Mouse (Mus musculus): ENCODE measurements around the gene Sema4c.

Gene Sema4c

DNA sequence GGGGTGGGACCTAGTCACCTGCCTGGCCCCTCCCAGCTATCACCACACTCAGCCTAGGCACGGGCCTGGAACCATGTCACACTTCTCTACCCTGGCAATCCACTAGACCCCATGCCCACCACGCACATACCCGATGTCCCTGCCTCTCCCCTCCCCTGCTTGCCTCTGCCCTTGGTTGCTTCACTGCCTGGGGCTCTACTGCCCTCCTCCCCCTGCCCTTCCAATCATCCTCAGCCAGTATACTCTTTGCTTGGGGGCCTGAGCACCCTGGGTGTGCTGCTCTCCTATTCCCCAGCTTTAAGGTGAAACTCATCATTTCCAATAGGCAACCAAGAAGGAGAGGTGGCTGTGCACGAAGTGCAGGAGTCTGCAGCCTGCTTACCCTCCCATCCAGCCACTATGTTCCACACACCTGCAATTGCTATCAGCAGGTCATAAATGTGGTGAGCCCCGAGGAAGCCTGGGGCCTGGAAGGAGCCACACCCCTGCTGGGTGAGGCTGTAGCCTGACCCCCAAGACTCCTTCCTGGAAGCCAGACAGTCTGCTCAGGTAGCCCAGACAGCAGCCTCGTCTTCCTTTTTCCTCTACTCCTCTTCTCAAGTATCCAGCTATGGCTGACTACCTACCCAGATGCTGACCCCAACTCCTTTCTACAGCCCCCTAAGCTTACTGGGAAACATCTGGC, 19.0 kb upstream of the Sema4c start:
- no peak for DNase-seq (ENCODE audit: low spot score)

DNA sequence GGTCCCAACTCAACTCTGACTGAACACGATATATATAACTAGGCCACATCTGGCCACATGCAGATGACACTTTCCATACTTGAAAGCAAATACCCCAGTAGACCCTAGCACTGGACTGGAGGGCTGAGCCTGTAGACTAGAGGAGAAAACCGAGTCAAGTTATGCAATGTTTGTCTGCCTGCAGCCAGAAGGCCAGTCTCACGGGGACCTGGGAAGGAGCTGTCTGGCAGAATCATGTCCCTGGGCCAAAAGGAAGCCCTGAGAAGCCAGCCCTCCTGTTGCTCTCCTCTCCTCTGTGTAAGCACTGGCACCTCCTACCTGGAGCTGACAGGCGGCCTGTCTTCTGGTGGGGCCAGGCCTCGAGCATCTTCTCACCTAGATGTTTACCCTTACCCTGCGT, 17.2 kb upstream of the Sema4c start:
- DNase-seq (ENCODE audit: low spot score): no peak

DNA sequence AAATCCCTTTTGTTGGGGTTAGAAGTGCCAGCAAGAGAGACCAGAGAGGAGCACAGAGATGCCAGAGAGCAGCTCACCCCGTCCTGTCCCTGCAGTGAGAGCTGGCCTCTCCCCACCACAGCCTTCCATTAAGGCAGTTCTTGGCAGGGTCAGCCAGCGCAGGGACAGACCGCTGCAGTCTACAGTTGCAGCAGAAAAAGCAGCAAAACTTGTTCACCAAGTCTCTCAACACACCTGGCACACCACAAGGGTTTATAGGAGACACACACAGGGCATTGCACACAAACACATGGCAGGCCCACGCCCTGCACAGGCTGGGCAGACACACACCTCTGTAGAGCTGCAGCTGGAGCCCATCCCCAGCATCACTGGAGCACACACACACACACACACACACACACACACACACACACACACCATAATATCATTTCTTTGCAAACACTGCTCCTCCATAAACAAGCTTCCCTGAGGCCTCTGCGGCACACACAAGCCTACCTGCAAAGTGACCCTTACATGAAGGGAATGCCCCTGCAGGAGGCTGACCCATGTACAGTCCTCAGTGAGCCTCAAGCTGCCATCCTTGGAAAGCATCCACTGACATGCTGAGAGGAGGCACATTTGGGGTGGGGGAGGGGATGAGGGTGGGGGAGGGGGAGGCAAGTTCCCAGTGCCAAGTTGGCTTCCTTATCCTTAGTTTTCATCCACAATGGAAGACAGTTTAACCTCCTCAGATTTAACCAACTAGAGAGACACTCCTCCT, 16.2 kb upstream of the Sema4c start:
- DNase-seq (ENCODE audit: low spot score): no peak

DNA sequence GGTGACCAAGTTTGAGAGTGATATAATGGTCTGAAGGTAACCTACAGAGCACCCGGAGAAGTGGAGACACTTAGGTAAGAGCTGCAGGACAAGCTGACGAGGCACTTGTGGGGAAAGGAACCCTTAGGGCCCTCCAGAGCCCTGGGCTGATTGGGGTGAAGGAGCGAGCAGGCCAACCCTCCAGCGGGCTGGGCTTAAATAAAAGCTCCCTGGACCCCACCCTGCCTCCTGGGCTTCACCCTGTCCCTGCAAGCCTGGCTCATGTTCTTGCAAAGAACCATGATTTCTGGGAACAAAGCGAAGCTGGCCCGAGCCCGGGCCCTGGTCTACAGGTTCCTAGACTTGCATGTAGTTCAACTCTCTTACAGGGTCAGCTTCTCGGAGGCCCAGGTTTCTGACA, 15.4 kb upstream of the Sema4c start:
- no peak for DNase-seq (ENCODE audit: low spot score)

DNA sequence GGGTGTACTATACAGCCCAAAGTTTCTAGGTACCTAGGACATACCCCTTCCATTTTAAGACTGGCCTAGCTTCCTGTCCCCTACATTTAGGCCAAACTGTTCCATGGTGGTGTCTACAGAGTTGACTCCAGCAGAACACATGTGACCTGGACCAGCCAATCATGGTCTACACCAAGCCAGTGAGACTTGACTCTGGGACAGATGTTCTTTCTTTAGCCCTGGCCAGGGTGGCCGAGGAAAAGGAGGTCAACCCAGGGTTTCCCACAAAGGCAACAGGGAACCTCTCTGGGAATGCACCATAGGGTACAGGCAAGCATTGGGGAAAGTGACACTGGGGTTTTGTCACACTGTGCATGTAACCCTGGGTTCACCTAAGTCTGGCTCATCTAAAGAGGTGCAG, 14.6 kb upstream of the Sema4c start:
- DNase-seq (ENCODE audit: low spot score): no peak

DNA sequence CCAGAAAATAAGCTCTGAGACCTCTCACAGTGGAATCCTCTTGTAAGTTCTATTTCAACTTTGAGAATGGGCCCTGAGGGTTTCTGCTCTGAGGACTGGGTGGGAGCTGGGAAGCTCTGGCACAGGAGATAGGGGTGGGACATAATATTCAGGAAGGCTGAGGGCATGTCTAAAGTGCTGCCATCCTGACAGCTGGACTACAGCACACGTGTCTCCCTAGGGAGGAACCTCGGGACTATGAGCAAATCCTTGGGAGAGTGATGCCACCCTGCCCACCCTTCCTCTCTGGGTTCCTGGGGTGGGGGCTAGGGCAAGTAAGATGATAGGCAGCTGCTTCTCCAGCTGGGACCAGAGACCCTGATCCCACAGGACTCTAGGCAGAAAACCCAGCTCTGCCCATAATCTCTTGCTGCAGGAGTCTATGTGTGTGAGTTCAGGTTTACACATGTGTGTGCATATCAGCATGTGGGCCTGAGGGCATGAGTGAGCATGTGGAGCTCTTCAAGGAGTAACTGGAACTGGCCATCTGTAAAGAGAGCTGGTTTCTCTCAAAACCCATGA, 14.1 kb upstream of the Sema4c start:
- DNase-seq (ENCODE audit: low spot score): no peak

DNA sequence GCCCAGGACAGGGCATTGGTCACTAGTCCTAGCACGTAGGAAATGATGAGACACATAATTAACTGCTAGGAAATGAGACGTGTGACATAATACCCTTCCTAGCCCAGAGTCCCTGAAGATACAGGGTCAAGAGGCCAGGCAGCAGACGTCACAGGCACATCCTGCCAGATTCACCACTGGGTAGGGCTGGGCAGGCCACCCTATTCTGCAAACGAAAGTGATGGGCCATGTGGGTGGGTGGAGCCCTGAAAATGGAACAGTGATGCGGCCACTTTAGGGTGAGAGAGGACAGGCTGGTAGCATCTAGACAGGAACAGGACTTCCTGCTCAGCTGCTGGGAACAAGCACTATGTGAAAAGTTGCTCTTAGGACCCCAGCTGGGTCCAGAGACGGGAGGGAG, 13.5 kb upstream of the Sema4c start:
- DNase-seq (ENCODE audit: low spot score): no peak

DNA sequence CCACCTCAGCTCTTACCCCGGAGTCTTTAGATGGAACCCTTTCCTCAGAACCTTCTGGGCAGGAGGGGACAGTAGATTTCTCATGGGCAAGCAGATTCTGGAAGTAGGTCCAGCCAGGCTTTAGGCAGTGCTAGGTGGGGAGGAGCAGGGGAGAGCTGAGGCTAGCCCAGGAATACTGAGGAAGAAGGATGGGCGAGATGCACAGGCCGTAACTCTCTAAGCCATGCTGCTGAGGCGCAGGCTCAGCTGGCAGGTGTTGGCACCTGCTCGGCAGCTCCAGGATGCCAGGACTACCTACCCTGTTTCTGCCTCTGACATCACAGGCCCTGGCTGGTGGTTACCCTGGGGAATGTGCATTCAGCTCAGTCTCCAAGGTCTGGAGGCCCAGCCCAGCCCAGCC, 12.2 kb upstream of the Sema4c start:
- DNase-seq (ENCODE audit: low spot score): no peak

DNA sequence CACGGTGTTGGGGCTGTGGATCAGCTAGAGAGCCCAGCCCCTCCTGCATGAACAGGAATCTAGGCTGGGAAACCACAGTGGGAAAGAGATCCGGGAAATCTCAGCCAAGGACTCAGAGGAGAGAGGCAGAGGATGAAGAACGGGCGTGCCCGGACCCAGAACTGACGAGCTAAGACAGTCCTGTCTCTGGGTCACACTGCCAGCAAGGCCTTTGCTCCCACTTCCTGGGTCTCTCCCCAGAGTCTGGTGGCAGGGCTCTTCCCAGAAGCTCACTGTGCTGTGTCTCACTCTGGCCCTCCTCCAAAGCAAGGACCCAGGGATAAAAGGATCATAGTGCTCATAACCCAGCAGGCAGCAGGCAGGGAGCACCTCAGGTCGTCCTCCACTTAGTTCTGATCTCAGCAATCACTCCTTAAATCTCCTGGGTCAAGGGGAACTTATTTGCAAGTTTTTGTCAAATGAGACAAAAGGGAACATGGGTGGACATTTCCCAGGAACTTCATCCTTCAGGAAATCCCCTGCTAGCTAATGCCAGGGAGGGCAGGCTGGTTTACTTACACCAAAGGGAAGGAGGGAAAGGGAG, 11.6 kb upstream of the Sema4c start:
- no peak for DNase-seq (ENCODE audit: low spot score)

DNA sequence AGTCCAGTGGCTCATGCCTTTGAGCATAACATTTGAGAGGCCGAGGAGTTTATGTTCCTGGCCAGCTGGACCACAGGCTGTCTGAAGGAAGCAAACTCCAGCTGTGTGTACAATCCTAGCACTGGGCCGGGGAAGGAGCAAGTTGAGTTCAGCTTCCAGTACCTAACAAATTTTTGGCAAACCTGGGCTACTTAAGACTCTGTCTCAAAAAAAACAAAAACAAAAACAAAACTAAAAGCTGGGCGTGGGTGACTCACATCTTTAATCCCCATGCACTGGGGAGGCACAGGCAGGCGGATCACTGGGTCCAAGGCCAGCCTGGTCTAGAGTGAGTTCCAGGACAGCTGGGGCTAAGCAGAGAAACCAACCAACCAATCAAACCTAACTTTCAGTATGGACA, 10.6 kb upstream of the Sema4c start:
- DNase-seq (ENCODE audit: low spot score): no peak

DNA sequence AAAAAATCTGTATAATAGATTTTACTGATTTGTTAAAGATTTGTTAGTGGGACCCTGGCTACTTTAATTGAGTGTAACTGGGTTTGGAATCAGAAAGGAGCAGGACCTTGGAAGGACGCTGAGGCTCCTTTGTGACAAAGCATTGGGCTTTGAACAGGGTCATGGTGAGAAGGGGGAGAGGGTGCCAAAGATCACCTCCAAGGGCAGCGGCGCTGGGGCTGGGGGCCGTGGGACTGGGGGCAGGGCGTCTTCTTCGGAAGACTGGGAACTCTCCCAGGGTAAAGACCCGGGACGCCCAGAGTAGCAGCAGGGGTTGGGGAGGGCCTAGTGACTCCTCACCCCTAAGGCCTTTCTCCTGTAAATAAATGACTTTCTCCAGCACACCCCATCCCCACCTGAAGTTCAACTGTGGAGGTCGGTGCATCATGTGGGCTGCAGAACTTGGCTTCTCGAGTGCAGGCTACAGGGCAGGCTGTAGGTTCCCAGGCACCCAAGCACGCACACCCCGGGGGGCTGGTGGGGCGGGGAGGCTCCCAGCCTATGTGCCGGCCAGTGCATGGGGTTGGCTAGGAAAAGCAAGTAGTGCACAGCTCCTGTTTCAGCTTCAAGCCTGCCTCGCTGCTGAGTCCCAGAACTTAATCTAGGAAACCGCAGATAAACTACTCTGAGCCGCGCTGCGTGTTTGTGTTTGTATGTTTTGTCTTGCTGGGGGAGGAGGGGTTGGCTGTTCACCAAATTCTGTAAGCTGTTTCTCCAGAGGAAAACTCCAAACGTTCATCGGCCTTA, 9.9 kb upstream of the Sema4c start:
- DNase-seq (ENCODE audit: low spot score): no peak

DNA sequence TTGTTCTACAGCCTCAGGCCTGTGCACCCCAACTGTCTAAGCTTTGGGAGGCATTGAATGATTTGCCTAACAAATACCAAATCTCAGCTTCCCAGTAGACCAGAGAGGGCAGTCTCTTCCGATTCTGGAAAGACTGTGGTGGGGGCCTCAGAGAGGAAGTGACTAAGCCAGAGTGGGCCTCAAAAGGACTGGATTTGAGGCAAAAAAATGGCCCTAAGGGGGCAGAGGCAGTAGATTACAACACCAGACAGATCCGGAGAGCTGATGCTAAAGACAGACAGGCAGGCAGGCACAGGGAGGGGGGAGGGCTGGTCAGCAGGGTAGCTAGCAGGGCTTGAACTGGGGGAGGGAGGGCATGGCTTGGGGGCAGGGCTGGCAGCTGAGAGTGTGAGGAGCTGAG, 8.3 kb upstream of the Sema4c start:
- no peak for DNase-seq (ENCODE audit: low spot score)

DNA sequence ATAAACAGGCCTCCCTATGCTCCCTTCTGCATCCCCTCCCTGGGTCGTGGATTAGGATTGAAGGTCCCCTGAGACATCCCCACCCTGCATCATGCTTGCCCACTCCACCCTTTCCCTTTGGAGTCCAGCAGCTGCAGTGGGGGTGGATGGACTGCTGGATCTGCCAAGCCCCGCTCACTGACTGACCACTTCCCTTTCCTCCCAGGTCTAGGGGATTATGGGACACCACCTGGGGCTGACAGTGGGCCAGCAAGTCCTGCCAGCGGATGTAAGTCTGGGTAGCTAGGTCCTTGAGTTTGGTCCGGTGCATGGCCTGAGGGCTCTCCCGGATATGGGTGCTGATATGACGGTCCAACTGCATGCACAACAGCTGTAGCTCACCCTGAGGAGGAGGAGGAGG, 6.0 kb upstream of the Sema4c start:
- DNase-seq (ENCODE audit: low spot score): no peak

DNA sequence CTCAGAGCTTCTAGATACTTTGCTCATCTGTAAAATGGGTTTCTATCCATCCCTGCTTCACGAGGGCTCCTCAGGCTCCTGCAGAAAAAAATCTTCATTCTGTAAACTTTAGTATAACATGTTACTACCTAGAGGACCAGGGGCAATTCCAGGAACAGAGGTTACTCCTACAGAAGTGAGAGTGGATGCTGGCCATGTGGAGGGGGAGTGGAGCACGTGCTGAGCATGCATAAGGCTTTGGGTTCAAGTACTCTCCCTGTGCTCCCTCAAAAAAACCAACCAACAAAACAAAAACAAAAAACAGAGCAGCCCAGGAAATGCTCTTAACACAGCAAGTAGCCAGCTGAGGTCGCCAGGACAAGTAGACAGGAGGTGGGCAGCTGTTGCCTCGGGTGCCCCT, 5.5 kb upstream of the Sema4c start:
- no peak for DNase-seq (ENCODE audit: low spot score)

DNA sequence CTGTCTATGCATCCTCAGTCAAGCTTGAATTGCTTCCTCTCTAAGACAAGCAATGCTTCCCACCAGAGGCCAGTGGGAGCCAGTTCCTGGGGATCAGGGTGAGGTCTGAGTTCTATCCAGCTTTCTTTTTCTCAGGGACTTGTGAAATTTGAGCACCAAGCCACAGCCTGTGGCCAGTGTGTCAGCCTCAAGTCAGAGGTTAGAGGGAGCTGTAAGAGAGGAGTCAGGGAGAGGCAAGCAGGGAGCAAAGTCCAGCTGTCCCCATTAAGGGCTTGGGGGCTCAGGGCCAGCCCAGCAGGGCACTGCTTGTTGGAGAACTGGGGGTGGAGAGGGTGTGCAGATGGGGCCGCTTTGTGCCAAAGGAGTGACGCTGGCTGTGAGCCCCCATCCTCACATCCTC, 5.0 kb upstream of the Sema4c start:
- DNase-seq (ENCODE audit: low spot score): no peak

DNA sequence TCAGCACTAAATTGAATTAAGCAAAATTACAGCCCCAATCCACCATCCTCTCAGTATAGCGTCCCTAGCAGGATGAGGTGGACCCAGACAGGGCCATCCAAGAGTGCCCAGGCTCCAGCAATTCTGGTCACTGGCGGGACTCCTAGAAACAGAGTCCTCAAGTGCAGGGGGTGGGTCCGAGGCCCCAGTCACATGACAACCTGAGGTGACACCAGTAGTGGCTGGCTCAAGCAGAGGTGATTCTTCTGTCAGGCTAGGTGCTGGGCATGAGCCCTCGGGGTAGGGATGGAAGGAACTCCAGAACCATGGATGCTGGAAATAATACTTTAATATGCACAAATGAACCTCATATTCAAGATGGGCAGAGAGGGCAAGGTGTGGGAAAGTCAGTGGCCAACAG, 4.2 kb upstream of the Sema4c start:
- no peak for DNase-seq (ENCODE audit: low spot score)

DNA sequence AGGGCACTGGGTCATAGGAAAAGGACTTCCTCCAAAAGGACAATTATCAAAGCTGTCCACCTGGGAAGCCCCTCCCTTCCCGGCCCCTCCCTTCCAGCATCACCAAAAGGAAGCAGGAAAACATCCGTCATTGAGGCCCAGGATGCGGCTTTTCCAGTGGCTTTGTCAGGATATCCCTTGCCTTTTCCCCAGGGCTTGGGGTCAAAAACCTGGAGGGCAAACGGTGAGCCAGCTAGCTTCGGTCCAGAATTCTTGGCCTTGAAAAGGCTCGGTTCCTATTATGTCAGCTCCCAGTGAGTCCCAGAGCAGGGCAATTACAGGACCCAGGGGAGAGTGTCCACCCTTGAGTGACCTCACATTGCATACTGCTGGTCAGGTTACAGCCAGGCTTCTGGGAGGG, 2.8 kb upstream of the Sema4c start:
- DNase-seq (ENCODE audit: low spot score): no peak

DNA sequence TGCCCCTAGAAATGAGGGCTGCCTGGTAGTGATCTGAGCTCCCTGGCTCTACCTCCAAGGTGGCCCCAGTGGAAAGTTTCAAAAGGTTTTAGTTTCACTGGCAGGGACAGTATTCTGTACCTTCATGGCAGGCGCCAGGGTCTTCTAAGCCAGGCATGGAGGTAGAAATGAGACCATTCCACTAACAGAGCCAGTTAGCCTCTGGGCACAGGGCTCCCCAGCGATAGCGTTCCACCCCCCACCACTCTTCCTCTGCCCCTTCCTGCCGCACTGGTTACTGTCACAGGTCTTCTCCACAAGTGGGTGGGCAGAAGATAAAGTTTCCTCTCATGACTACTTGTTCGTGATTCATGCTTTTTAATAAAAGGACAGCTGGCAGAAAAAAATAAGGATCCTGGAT, 1.7 kb upstream of the Sema4c start:
- DNase-seq (ENCODE audit: low spot score): no peak

DNA sequence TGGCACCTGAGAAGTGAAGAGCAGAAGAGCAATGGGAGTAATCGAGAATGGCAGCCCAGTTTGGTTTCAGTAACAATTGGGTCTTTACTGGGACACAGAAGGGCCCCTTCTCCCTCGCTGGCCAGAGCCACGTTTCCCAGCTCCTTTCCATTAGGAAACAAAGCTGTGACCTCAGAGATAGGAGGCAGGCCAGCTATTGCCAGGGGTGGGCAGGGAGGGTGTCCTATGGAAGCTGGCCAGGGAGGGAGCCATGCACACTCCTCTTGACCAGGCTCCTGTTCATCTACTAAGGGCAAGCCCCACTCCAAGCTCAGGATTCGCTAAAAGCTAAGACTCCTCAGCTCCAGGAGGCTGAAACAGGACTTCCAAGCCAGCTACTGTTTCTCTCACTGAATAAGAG, 1.1 kb upstream of the Sema4c start:
- DNase-seq (ENCODE audit: low spot score): no peak

DNA sequence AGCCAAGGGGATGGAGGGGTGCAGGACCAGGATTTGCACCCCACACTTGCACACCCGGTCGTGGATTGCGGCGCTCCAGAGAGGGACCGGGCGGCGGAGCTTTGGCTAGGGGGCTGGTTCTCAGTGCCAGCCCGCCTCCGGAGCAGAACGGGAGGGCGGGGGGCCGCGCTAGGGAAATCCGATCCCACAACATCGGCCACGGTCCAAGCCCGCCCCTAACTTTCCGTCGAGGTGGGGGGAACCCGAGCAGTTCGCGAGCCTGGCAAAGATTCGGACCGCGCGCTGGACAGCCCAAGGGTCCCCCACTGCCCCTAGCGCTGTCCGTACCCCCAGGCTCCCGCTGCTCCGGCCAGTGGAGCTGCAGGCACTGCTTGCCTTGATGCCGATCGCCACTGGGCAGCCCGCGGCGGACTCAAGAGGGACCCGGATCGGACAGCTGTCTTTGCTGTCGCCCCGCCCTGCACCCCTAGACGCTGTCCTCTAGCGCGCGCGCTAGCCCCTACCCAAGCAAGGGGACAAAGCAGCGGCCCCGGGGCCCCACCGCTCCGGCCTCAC, 615 bp downstream of the Sema4c start:
- DNase-seq (ENCODE audit: low spot score): peak; percentile 78

DNA sequence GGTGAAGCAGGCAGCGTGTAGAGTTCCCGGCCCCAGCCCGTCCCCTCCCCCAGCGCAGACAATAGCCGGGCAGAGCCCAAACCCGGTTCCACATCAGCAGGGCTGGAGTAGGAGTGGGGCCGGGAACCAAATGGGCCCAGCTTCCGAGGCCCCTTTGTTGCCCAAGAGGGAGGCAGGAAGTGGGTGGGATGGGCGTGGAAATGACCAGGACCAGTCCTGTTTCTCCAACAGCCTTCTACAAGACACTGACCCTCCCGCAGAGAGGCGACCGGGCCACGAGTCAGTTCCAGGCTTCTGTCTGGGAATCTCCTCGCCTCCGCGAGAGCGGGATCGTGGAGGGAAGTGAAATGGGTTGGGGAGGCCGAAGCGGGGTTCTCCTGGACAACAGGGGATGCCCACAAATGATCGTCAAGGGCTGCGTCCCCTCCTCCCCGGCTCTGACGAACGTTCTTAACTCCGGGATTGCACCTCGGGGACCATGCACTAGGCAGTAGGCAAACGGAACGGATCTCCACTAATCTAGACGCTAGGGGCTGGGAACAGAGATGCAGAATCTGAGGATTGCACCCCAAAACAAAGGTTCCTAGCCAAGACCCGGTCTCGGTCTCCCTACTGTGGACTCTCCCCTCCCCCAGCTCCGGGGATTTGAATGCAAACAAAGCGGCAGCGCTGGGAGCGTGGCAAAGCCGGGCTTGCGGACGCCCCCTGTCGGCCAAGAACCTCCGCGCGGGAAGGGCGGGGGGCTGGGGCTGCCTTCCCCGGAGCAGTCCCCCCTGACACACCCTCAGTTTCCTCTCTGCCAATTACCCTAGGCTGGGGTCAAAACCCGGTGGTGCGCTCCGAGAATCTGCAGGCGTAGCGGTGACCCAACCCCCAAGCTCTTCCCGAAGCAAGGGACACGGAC, 1.3 kb downstream of the Sema4c start:
- peak; percentile 86 for DNase-seq (ENCODE audit: low spot score)

Measured in urinary bladder, postnatal 10 days (tissue).